Mouse (Mus musculus): ENCODE data around the gene Acat2. TPM values are rescaled to one million over a fixed set of nuclear protein-coding genes. Genes with fewer than 3 reads are reported as not detected.
A peak's percentile ranks its signal among the peaks of the same experiment; 100 is the strongest.
"Not testable (repeated sequence)": the region's sequence is repeated elsewhere in the genome, so short reads cannot be mapped to it uniquely, and the experiment has no call there.

Gene Acat2
- polyA plus RNA-seq, 1 experiment from 2014 or later: 62.7 TPM

GRCm38 (mm10) chr17:12942459-12943162 is 17.9 kb downstream of the Acat2 start:
- no peak for TF ChIP-seq CTCF (IDR thresholded peaks at IDR 0.05; ENCODE audit: low read depth)
- no peak overlapping the region for H3K4me3 ChIP-seq (ENCODE audit: low read depth, low read length)
- 90% methylated on average over 6 of the region's 6 CpGs for WGBS
- no peak for ATAC-seq
- no peak overlapping the region for H3K4me2 ChIP-seq (replicated peaks; ENCODE audit: low read depth)
- H3K27ac ChIP-seq (ENCODE audit: low read depth, low read length): no peak overlapping the region
- peaks cover 28% of the 10 kb centered on the region for H3K36me3 ChIP-seq (ENCODE audit: control insufficient read depth, insufficient read depth)
- no peaks in the 10 kb centered on the region for H3K9me3 ChIP-seq (ENCODE audit: control insufficient read depth)
- H3K4me1 ChIP-seq (replicated peaks; ENCODE audit: control insufficient read depth, insufficient read depth, low read length): no peaks in the 10 kb centered on the region
- H3K27me3 ChIP-seq (replicated peaks; ENCODE audit: control insufficient read depth, insufficient read depth, low read length): no peaks in the 10 kb centered on the region
- no peak overlapping the region for H3K9ac ChIP-seq (ENCODE audit: low read depth, low read length)

GRCm38 (mm10) chr17:12941543-12942260 is 18.8 kb downstream of the Acat2 start:
- TF ChIP-seq CTCF (IDR thresholded peaks at IDR 0.05; ENCODE audit: low read depth): no peak
- WGBS: 80% methylated on average over 8 of the region's 8 CpGs
- Histone ChIP-seq H3K36me3 (ENCODE audit: control insufficient read depth, insufficient read depth) (peaks cover 23% of the 10 kb centered on the region), H3K4me2 (replicated peaks; ENCODE audit: low read depth) (no peak overlapping the region), H3K9ac (ENCODE audit: low read depth, low read length) (no peak overlapping the region), H3K4me1 (replicated peaks; ENCODE audit: control insufficient read depth, insufficient read depth, low read length) (no peaks in the 10 kb centered on the region), H3K27me3 (replicated peaks; ENCODE audit: control insufficient read depth, insufficient read depth, low read length) (no peaks in the 10 kb centered on the region), H3K4me3 (ENCODE audit: low read depth, low read length) (no peak overlapping the region), H3K9me3 (ENCODE audit: control insufficient read depth) (no peaks in the 10 kb centered on the region), H3K27ac (ENCODE audit: low read depth, low read length) (no peak overlapping the region)
- ATAC-seq: no peak

- Histone ChIP-seq H3K27me3 (replicated peaks; ENCODE audit: control insufficient read depth, insufficient read depth, low read length) (no peaks in the 10 kb centered on the region), H3K4me1 (replicated peaks; ENCODE audit: control insufficient read depth, insufficient read depth, low read length) (no peaks in the 10 kb centered on the region), H3K4me3 (ENCODE audit: low read depth, low read length) (peak within 1 kb of the TSS; percentile 43), H3K9me3 (ENCODE audit: control insufficient read depth) (no peaks in the 10 kb centered on the region), H3K9ac (ENCODE audit: low read depth, low read length) (peak within 1 kb of the TSS; percentile 26), H3K36me3 (ENCODE audit: control insufficient read depth, insufficient read depth) (peaks cover 15% of the 10 kb centered on the region), H3K27ac (ENCODE audit: low read depth, low read length) (peak within 1 kb of the TSS; percentile 41), H3K4me2 (replicated peaks; ENCODE audit: low read depth) (peak within 1 kb of the TSS; percentile 69)
- peak; percentile 66 for ATAC-seq
- 6% methylated on average over 27 of the region's 27 CpGs for WGBS
- TF ChIP-seq CTCF (IDR thresholded peaks at IDR 0.05; ENCODE audit: low read depth): no peak
These were observed 20.3 kb downstream of the Acat2 start, which contains the start of gene Acat3 for GRCm38 (mm10) chr17:12940151-12940805. Acat3 (minus strand) TSS chr17:12940600.

GRCm38 (mm10) chr17:12939377-12940148 is 21.0 kb downstream of the Acat2 start:
- H3K4me1 ChIP-seq (replicated peaks; ENCODE audit: control insufficient read depth, insufficient read depth, low read length); H3K9ac ChIP-seq (ENCODE audit: low read depth, low read length); H3K9me3 ChIP-seq (ENCODE audit: control insufficient read depth); H3K27me3 ChIP-seq (replicated peaks; ENCODE audit: control insufficient read depth, insufficient read depth, low read length); H3K27ac ChIP-seq (ENCODE audit: low read depth, low read length): not testable (repeated sequence)
- 50% methylated on average over 2 of the region's 12 CpGs for WGBS
- peak overlapping the region; percentile 69 for H3K4me2 ChIP-seq (replicated peaks; ENCODE audit: low read depth)
- peak overlapping the region; percentile 43 for H3K4me3 ChIP-seq (ENCODE audit: low read depth, low read length)
- ATAC-seq: peak; percentile 13; the same call in 1 of the 2 replicates
- peaks cover 10% of the 10 kb centered on the region for H3K36me3 ChIP-seq (ENCODE audit: control insufficient read depth, insufficient read depth)

GRCm38 (mm10) chr17:12938077-12938476 is 22.5 kb downstream of the Acat2 start:
- no peak overlapping the region for H3K27ac ChIP-seq (ENCODE audit: low read depth, low read length)
- no peak for ATAC-seq
- H3K36me3 ChIP-seq (ENCODE audit: control insufficient read depth, insufficient read depth): peaks cover 6% of the 10 kb centered on the region; the same call in 1 of the 2 replicates
- no peak overlapping the region for H3K9ac ChIP-seq (ENCODE audit: low read depth, low read length)
- H3K9me3 ChIP-seq (ENCODE audit: control insufficient read depth): no peaks in the 10 kb centered on the region
- H3K27me3 ChIP-seq (replicated peaks; ENCODE audit: control insufficient read depth, insufficient read depth, low read length): no peaks in the 10 kb centered on the region
- no peak overlapping the region for H3K4me3 ChIP-seq (ENCODE audit: low read depth, low read length)
- no peak overlapping the region for H3K4me2 ChIP-seq (replicated peaks; ENCODE audit: low read depth)
- H3K4me1 ChIP-seq (replicated peaks; ENCODE audit: control insufficient read depth, insufficient read depth, low read length): no peaks in the 10 kb centered on the region
- WGBS: 74% methylated on average over 2 of the region's 2 CpGs
- no peak for TF ChIP-seq CTCF (IDR thresholded peaks at IDR 0.05; ENCODE audit: low read depth)
